12 mouse cellular contexts compared by ENCODE assay signal in the genomic region with DNA sequence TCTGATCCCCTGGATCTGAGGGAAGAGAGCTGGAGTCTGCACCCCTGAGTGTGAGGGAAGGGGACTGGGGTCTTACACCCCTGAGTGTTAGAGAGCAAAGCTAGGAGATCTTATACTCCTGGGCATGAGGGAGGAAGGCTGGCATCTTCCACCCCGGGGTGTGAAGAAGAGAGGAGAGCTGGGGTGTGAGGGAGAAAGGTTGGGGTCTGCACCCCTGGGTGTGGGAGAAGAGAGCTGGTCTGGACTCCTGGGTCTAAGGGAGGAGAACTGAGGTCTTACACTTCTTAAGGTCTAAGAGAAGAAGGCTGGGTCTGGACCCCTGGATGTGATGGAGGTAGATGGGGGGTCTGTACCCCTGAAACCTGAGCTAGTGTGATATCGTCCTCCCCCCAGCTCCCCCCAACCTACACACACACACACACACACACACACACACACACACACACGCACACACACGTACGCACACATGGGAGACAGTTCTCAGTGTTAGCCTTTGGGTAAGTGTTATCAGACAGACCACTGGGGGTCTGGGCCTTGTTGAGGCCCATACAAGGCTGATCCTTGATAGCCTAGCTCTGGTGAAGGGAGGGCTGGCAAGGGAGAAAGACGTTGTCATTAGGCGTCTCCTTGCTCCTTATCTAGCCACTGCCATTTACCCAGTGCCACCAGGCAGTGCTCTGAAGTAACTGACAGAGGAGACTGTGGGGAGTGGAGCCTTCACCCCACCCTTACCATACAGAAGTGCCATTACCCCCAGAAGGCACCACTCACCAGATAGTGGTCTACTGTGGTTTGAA. TPM values are rescaled to one million over a fixed set of nuclear protein-coding genes. Genes with fewer than 3 reads are reported as not detected.
DNase-seq lines count a peak whose midpoint lies in the region; ATAC-seq and TF ChIP-seq lines count a peak whose summit lies in the region.
"Had no signal": no experiment of that assay in that cellular context is flagged by ENCODE, and none has a peak within 500 bp of the region (broad histone marks: within the 10 kb centered on the region; RNA-seq: fewer than 3 reads in every experiment).

No protein-coding gene starts in this region.

- H3K36me3 ChIP-seq in megakaryocyte, embryonic 14.5 days (replicated peaks; ENCODE audit: low read length) = peaks cover 8% of the 10 kb centered on the region
- no peaks in the 10 kb centered on the region for H3K36me3 ChIP-seq in liver, adult 2 months (ENCODE audit: control insufficient read depth, insufficient read depth, low read length)
- no peaks in the 10 kb centered on the region for H3K36me3 ChIP-seq in stomach, postnatal 0 days (ENCODE audit: control insufficient read depth, insufficient read depth, low read length)
- no peaks in the 10 kb centered on the region for H3K36me3 ChIP-seq in forebrain, embryonic 14.5 days (ENCODE audit: control insufficient read depth, insufficient read depth, low read length)

- no peaks in the 10 kb centered on the region for H3K9me3 ChIP-seq in megakaryocyte, embryonic 14.5 days
- no peaks in the 10 kb centered on the region for H3K9me3 ChIP-seq in stomach, postnatal 0 days (ENCODE audit: control insufficient read depth, low read length)
- no peaks in the 10 kb centered on the region for H3K9me3 ChIP-seq in forebrain, embryonic 14.5 days (replicated peaks; ENCODE audit: control insufficient read depth, low read length)

- no peaks in the 10 kb centered on the region for H3K27me3 ChIP-seq in megakaryocyte, embryonic 14.5 days (replicated peaks)
- H3K27me3 ChIP-seq in liver, adult 2 months (ENCODE audit: control insufficient read depth, insufficient read depth, low read length) = 0 out of 2 replicates have a peak, but pooled peaks cover 4% of the 10 kb centered on the region
- H3K27me3 ChIP-seq in stomach, postnatal 0 days (ENCODE audit: control insufficient read depth, insufficient read depth, low read length) = no peaks in the 10 kb centered on the region
- H3K27me3 ChIP-seq in forebrain, embryonic 14.5 days (replicated peaks; ENCODE audit: control insufficient read depth, insufficient read depth, low read length) = no peaks in the 10 kb centered on the region

- no peak for TF ChIP-seq POLR2A in liver, adult 2 months (IDR thresholded peaks at IDR 0.05; ENCODE audit: extremely low read depth, insufficient read depth, low read length)

- no peak overlapping the region for H3K27ac ChIP-seq in liver, adult 2 months (replicated peaks; ENCODE audit: insufficient read depth, low read depth, low read length)
- H3K27ac ChIP-seq in stomach, postnatal 0 days (replicated peaks) = peak overlapping the region; percentile 61; the same call in 1 of the 2 replicates
- H3K27ac ChIP-seq in forebrain, embryonic 14.5 days (ENCODE audit: low read depth, low read length) = no peak overlapping the region

- no peak for TF ChIP-seq EP300 in stomach, postnatal 0 days (optimal IDR thresholded peaks at IDR 0.05)

- no peak for TF ChIP-seq CTCF in liver, adult 2 months (IDR thresholded peaks at IDR 0.05; ENCODE audit: low read depth, low read length)
- TF ChIP-seq CTCF in stomach, postnatal 0 days (IDR thresholded peaks at IDR 0.05; ENCODE audit: low read depth) = no peak

- H3K9ac ChIP-seq in liver, adult 2 months (ENCODE audit: low read depth, low read length) = no peak overlapping the region
- no peak overlapping the region for H3K9ac ChIP-seq in stomach, postnatal 0 days (ENCODE audit: low read length)
- no peak overlapping the region for H3K9ac ChIP-seq in forebrain, embryonic 14.5 days (ENCODE audit: low read length)

- WGBS in liver, adult 2 months = 62% methylated on average over 6 of the region's 7 CpGs
- WGBS in stomach, postnatal 0 days = 49% methylated on average over 7 of the region's 7 CpGs
- 81% methylated on average over 7 of the region's 7 CpGs for WGBS in forebrain, embryonic 14.5 days

- H3K4me1 ChIP-seq in megakaryocyte, embryonic 14.5 days = peaks cover 78% of the 10 kb centered on the region
- H3K4me1 ChIP-seq in liver, adult 2 months (ENCODE audit: control insufficient read depth, insufficient read depth, low read length) = no peaks in the 10 kb centered on the region
- H3K4me1 ChIP-seq in stomach, postnatal 0 days (replicated peaks; ENCODE audit: control insufficient read depth, insufficient read depth) = 0 out of 2 replicates have a peak, but pooled peaks cover 2% of the 10 kb centered on the region
- peaks cover 6% of the 10 kb centered on the region; the same call in 1 of the 2 replicates for H3K4me1 ChIP-seq in forebrain, embryonic 14.5 days (ENCODE audit: control insufficient read depth, insufficient read depth, low read length)

- H3K4me3 ChIP-seq in megakaryocyte, embryonic 14.5 days (replicated peaks) = peak overlapping the region; percentile 90
- 0 out of 2 replicates have a peak overlapping the region, but pooled peaks have one; percentile 10 for H3K4me3 ChIP-seq in liver, adult 2 months (ENCODE audit: insufficient read depth, low read depth, low read length)
- peak overlapping the region; percentile 21 for H3K4me3 ChIP-seq in stomach, postnatal 0 days (ENCODE audit: low read depth, low read length)
- H3K4me3 ChIP-seq in forebrain, embryonic 14.5 days (ENCODE audit: low read depth, low read length) = no peak overlapping the region

- H3K79me2 ChIP-seq in liver, adult 2 months (ENCODE audit: control insufficient read depth, insufficient read depth, low read length) = no peaks in the 10 kb centered on the region

- peak; percentile 90 for DNase-seq in c-Kit-positive CD71-positive TER-119-positive erythroid progenitor cells, embryonic 14.5 days (ENCODE audit: low spot score)
- no peak for DNase-seq in liver, adult 2 months (ENCODE audit: extremely low read depth, low read depth, low spot score)
- peak; percentile 34 for DNase-seq in stomach, postnatal 0 days (ENCODE audit: low spot score)
- DNase-seq in right cerebral cortex, adult 18-20 months = no peak
- DNase-seq in forebrain, embryonic 14.5 days (ENCODE audit: low spot score) = no peak
- DNase-seq: left cerebral cortex, postnatal 4 days had no signal

- no peak for ATAC-seq in megakaryocyte, adult 5-6 weeks (ENCODE audit: poor library complexity, severe bottlenecking)
- ATAC-seq in stomach, postnatal 0 days (ENCODE audit: low FRiP score, low TSS enrichment) = peak; percentile 20; the same call in 1 of the 2 replicates
- ATAC-seq in forebrain, embryonic 14.5 days = no peak

- H3K4me2 ChIP-seq in stomach, postnatal 0 days (replicated peaks; ENCODE audit: low read depth) = peak overlapping the region; percentile 42
- no peak overlapping the region for H3K4me2 ChIP-seq in forebrain, embryonic 14.5 days (ENCODE audit: low read length)

RNA-seq across cellular contexts. Expression of gene Kcnn4, which starts 1.1 kb away (rescaled TPM):
- polyA plus RNA-seq in megakaryocyte, embryonic 14.5 days (2012; ENCODE audit: insufficient read depth, low replicate concordance) = 9.0 and 25.3 TPM in 2 replicates
- total RNA-seq in megakaryocyte, adult 5-6 weeks (2015) = 5.9 and 7.6 TPM in 2 replicates
- 14.2 and 17.0 TPM in 2 replicates for total RNA-seq in megakaryocyte, adult 5-6 weeks (2017)
- 0.20 and 0.83 TPM in 2 replicates for total RNA-seq in liver, adult 2 months (2014; rRNA removed)
- polyA plus RNA-seq in liver, adult 2 months (2012; rRNA removed) = 0.55 and 0.66 TPM in 2 replicates
- polyA plus RNA-seq in stomach, postnatal 0 days (2015; fragmentation: Nextera tagmentation; extraction: Ambion mirVana) = 15.5 and 17.0 TPM in 2 replicates
- polyA plus RNA-seq in forebrain, embryonic 14.5 days (2014; fragmentation: Nextera tagmentation; extraction: Ambion mirVana) = 0.09 and 0.53 TPM in 2 replicates

RNA-seq across cellular contexts. Expression of gene Lypd5, which starts 22.2 kb away (rescaled TPM):
- polyA plus RNA-seq in megakaryocyte, embryonic 14.5 days (2012; ENCODE audit: insufficient read depth, low replicate concordance) = not detected in 2 replicates
- not detected in 2 replicates for total RNA-seq in megakaryocyte, adult 5-6 weeks (2015)
- total RNA-seq in megakaryocyte, adult 5-6 weeks (2017) = not detected in 2 replicates
- total RNA-seq in liver, adult 2 months (2014; rRNA removed) = not detected in 2 replicates
- polyA plus RNA-seq in liver, adult 2 months (2012; rRNA removed) = not detected in 2 replicates
- 196 and 201 TPM in 2 replicates for polyA plus RNA-seq in stomach, postnatal 0 days (2015; fragmentation: Nextera tagmentation; extraction: Ambion mirVana)
- not detected in 2 replicates for polyA plus RNA-seq in forebrain, embryonic 14.5 days (2014; fragmentation: Nextera tagmentation; extraction: Ambion mirVana)
- total RNA-seq: adrenal gland, adult 18-20 months; granulocyte monocyte progenitor cell, adult 5-6 weeks; left cerebral cortex, postnatal 4 days; neutrophil, adult 5-6 weeks had no signal
- polyA plus RNA-seq: embryonic facial prominence, embryonic 11.5 days had no signal

RNA-seq across cellular contexts. Expression of gene Smg9, which starts 28.2 kb away (rescaled TPM):
- polyA plus RNA-seq in megakaryocyte, embryonic 14.5 days (2012; ENCODE audit: insufficient read depth, low replicate concordance) = 42.3 and 58.9 TPM in 2 replicates
- 21.6 and 22.3 TPM in 2 replicates for total RNA-seq in megakaryocyte, adult 5-6 weeks (2015)
- total RNA-seq in megakaryocyte, adult 5-6 weeks (2017) = 16.7 and 30.3 TPM in 2 replicates
- total RNA-seq in liver, adult 2 months (2014; rRNA removed) = 3.7 and 5.0 TPM in 2 replicates
- 11.7 and 17.8 TPM in 2 replicates for polyA plus RNA-seq in liver, adult 2 months (2012; rRNA removed)
- polyA plus RNA-seq in stomach, postnatal 0 days (2015; fragmentation: Nextera tagmentation; extraction: Ambion mirVana) = 14.1 and 14.4 TPM in 2 replicates
- polyA plus RNA-seq in forebrain, embryonic 14.5 days (2014; fragmentation: Nextera tagmentation; extraction: Ambion mirVana) = 23.4 and 26.1 TPM in 2 replicates

RNA-seq across cellular contexts. Expression of gene Tescl, which starts 37.5 kb away (rescaled TPM):
- polyA plus RNA-seq in megakaryocyte, embryonic 14.5 days (2012; ENCODE audit: insufficient read depth, low replicate concordance) = not detected in 2 replicates
- not detected in 2 replicates for total RNA-seq in megakaryocyte, adult 5-6 weeks (2015)
- total RNA-seq in megakaryocyte, adult 5-6 weeks (2017) = not detected in 2 replicates
- not detected in 2 replicates for total RNA-seq in liver, adult 2 months (2014; rRNA removed)
- not detected in 2 replicates for polyA plus RNA-seq in liver, adult 2 months (2012; rRNA removed)
- polyA plus RNA-seq in stomach, postnatal 0 days (2015; fragmentation: Nextera tagmentation; extraction: Ambion mirVana) = 0.15 and 0.42 TPM in 2 replicates
- 0.20 TPM in 1 of 2 replicates, not detected in the other for polyA plus RNA-seq in forebrain, embryonic 14.5 days (2014; fragmentation: Nextera tagmentation; extraction: Ambion mirVana)
- total RNA-seq: granulocyte monocyte progenitor cell, adult 5-6 weeks; neutrophil, adult 5-6 weeks had no signal
- polyA plus RNA-seq: embryonic facial prominence, embryonic 11.5 days had no signal

RNA-seq across cellular contexts. Expression of gene Zfp94, which starts 54.7 kb away (rescaled TPM):
- polyA plus RNA-seq in megakaryocyte, embryonic 14.5 days (2012; ENCODE audit: insufficient read depth, low replicate concordance) = 1.1 TPM in 1 of 2 replicates, not detected in the other
- total RNA-seq in megakaryocyte, adult 5-6 weeks (2015) = 0.49 and 1.6 TPM in 2 replicates
- total RNA-seq in megakaryocyte, adult 5-6 weeks (2017) = 0.94 and 0.95 TPM in 2 replicates
- 2.4 and 2.8 TPM in 2 replicates for total RNA-seq in liver, adult 2 months (2014; rRNA removed)
- 2.6 and 3.3 TPM in 2 replicates for polyA plus RNA-seq in liver, adult 2 months (2012; rRNA removed)
- polyA plus RNA-seq in stomach, postnatal 0 days (2015; fragmentation: Nextera tagmentation; extraction: Ambion mirVana) = 4.8 and 5.5 TPM in 2 replicates
- polyA plus RNA-seq in forebrain, embryonic 14.5 days (2014; fragmentation: Nextera tagmentation; extraction: Ambion mirVana) = 20.5 and 21.6 TPM in 2 replicates

Comparison
In these comparisons a context has a peak if more than half of its experiments do, and no peak if none do; other contexts are left out.
1. DNase-seq: peak in c-Kit-positive CD71-positive TER-119-positive erythroid progenitor cells, embryonic 14.5 days (single experiment) and stomach, postnatal 0 days (single experiment); none in liver, adult 2 months (single experiment), right cerebral cortex, adult 18-20 months (single experiment) and forebrain, embryonic 14.5 days (single experiment).
2. RNA of gene Lypd5, which starts 22.2 kb away (polyA plus RNA-seq): 196 to 201 TPM in stomach, postnatal 0 days; not detected in megakaryocyte, embryonic 14.5 days, not detected in liver, adult 2 months and not detected in forebrain, embryonic 14.5 days; every median in the first group is over 100 times any median in the second.